Mouse (Mus musculus) heart, postnatal 0 days (tissue): ENCODE measurements around the gene Epn1. TPM values are rescaled to one million over a fixed set of nuclear protein-coding genes. Genes with fewer than 3 reads are reported as not detected.

Source experiments
- ATAC-seq: fragments of 200-750 bp; cut with Nextera tagmentation; 2 replicates; pipeline ENCODE4 v1.8.0; 2017; ENCODE audit warnings: low read depth, moderate number of reproducible peaks, moderate library complexity; ENCODE audit not compliant: insufficient read depth
- DNase-seq: peaks from one replicate; pipeline ENCODE4 v3.0.0-alpha.2; 2016; ENCODE audit warnings: low spot score
- H3K27ac ChIP-seq: fragments of 300-500 bp; sonication (generic); 2 replicates; pipeline ENCODE4 v1.5.1; 2014; ENCODE audit warnings: low read depth, mild to moderate bottlenecking
- H3K27me3 ChIP-seq: fragments of 300-500 bp; sonication (generic); 2 replicates; pipeline ENCODE4 v1.6.1; 2014; ENCODE audit warnings: low read length, mixed read lengths; ENCODE audit not compliant: control insufficient read depth, insufficient read depth
- H3K36me3 ChIP-seq: fragments of 300-500 bp; sonication (generic); replicated peaks from 2 replicates; pipeline ENCODE4 v1.6.1; 2014; ENCODE audit warnings: low read length, mixed read lengths; ENCODE audit not compliant: control insufficient read depth, insufficient read depth
- H3K4me1 ChIP-seq: fragments of 300-500 bp; sonication (generic); 2 replicates; pipeline ENCODE4 v1.6.1; 2014; ENCODE audit warnings: antibody characterized with exemption; ENCODE audit not compliant: control insufficient read depth, insufficient read depth
- H3K4me2 ChIP-seq: fragments of 300-500 bp; sonication (generic); 2 replicates; pipeline ENCODE4 v1.6.1; 2014; ENCODE audit warnings: low read depth, mild to moderate bottlenecking, low read length, moderate library complexity
- H3K4me3 ChIP-seq: fragments of 300-500 bp; sonication (generic); 2 replicates; pipeline ENCODE4 v1.5.1; 2014; ENCODE audit warnings: low read depth, low read length
- H3K9ac ChIP-seq: fragments of 300-500 bp; sonication (generic); replicated peaks from 2 replicates; pipeline ENCODE4 v1.6.1; 2014; ENCODE audit warnings: low read depth, low read length, mixed read lengths
- H3K9me3 ChIP-seq: fragments of 300-500 bp; sonication (generic); replicated peaks from 2 replicates; pipeline ENCODE4 v1.6.1; 2016; ENCODE audit warnings: low read length; ENCODE audit not compliant: control insufficient read depth
- CTCF ChIP-seq: IDR thresholded peaks from 2 replicates; pipeline ENCODE4 v1.5.1; 2016; ENCODE audit warnings: antibody characterized with exemption, control low read depth, low read depth
- EP300 ChIP-seq: IDR thresholded peaks from 2 replicates; pipeline ENCODE4 v1.6.1; 2016; ENCODE audit warnings: antibody characterized with exemption, low read depth
- WGBS: fragments of 180-500 bp; shearing (Covaris S2); extraction: QIAGEN DNeasy Blood & Tissue Kit; methylation state at CpG from one replicate; pipeline ENCODE4 v1.1.7; 2014; 5-methylcytosine and 5-hydroxymethylcytosine counted together
- polyA plus RNA-seq: library from polyadenylated mRNA; unstranded; fragments of >200 nt; fragmentation: Nextera tagmentation; extraction: Ambion mirVana; gene quantifications from 2 replicates; pipeline ENCODE4 v1.2.1, GENCODE M21; 2015
- total RNA-seq: library from RNA; depleted of rRNA; stranded (reverse); fragments of >200 nt; gene quantifications from 2 replicates; pipeline ENCODE4 v1.2.3, GENCODE M21; 2014; ENCODE audit warnings: low replicate concordance; rRNA removed

The Epn1 gene
- total RNA-seq (208 and 236 TPM in 2 replicates), polyA plus RNA-seq (53.0 and 56.4 TPM in 2 replicates)

DNA sequence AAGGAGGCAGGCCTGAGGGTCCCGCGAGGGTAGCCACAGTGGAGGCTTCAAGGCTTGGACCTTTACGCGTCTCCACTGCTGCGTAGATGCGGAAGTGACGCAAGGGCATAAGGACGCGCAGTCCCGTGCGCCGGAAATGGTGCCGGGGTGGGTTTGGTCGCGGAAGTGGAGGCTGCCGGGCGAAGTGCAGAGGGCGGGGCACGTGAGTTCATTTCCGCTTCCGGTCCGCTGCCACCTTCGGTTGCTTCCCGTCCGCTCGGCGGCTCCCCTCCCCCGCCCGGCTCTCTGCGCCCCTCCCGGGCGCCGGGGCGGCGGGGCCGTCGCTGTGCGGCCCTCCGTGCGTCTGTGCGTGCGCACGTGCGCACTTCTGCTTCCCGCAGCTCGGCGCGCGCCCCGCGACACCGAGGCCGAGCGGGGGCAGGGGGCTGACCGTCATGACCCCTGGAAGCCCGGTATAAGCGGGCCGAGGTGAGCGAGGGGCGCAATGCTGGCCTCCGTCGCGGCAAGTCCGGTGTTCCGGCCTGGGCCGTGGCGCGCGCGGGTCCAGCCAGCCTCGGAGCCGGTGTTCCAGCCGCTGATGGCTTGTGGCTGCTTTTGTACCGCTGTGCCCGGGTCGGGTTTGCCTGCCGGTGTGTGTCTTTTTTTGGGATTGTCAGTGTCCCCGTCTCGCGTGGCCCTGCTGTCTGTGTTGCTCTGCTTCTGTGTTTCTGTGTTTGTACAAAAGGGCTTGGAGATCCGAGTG, at the start of gene Epn1:
Gene Epn1, plus strand, starts transcription at position 226 of the 742 bp plus-strand sequence.
- peak within 1 kb of the TSS; percentile 92 for H3K4me3 ChIP-seq
- peaks cover 51% of the 10 kb centered on the region for H3K36me3 ChIP-seq
- H3K4me2 ChIP-seq, result peak within 1 kb of the TSS; percentile 80
- H3K27me3 ChIP-seq, result no peaks in the 10 kb centered on the region
- ATAC-seq (peak; percentile 98), DNase-seq (peak; percentile 96)
- TF ChIP-seq EP300, result peak; percentile 92
- TF ChIP-seq CTCF, result no peak
- peak within 1 kb of the TSS; percentile 95 for H3K9ac ChIP-seq
- peaks cover 16% of the 10 kb centered on the region for H3K4me1 ChIP-seq
- WGBS, result under 1% methylated on average over 81 of the region's 81 CpGs
- no peaks in the 10 kb centered on the region for H3K9me3 ChIP-seq
- H3K27ac ChIP-seq, result peak within 1 kb of the TSS; percentile 97

DNA sequence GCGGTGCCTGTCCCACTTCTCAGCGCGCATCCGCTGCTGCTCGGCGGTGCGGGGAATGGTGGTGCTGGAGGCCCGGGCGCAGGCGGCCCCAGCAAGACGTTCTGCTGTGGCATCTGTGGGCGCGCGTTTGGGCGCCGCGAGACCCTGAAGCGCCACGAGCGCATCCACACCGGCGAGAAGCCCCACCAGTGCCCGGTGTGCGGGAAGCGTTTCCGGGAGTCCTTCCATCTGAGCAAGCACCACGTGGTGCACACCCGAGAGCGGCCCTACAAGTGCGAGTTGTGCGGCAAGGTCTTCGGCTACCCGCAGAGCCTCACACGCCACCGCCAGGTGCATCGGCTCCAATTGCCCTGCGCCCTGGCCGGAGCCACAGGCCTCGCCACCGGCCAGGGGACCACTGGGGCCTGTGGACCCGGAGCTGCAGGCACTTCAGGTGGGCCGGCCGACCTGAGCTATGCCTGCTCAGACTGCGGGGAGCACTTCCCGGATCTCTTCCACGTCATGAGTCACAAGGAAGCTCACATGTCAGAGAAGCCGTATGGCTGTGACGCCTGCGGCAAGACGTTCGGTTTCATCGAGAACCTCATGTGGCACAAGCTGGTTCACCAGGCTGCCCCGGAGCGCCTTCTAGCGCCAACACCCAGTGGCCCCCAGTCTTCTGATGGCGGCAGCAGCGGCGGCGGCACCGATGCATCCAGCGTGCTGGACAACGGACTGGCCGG, 49.3 kb upstream of the Epn1 start:
- Histone ChIP-seq H3K4me1 (no peaks in the 10 kb centered on the region), H3K9me3 (peaks cover 21% of the 10 kb centered on the region)

GRCm38 (mm10) chr7:5031496-5031895, 48.5 kb upstream of the Epn1 start:
- H3K9me3 ChIP-seq, result peaks cover 21% of the 10 kb centered on the region
- whole genome bisulfite sequencing, result 82% methylated on average over 46 of the region's 46 CpGs
- no peak overlapping the region for H3K9ac ChIP-seq
- DNase-seq (no peak), ATAC-seq (no peak)
- no peaks in the 10 kb centered on the region for H3K27me3 ChIP-seq
- no peak for TF ChIP-seq CTCF
- TF ChIP-seq EP300, result no peak
- peaks cover 82% of the 10 kb centered on the region for H3K36me3 ChIP-seq
- H3K4me3 ChIP-seq, result no peak overlapping the region
- no peak overlapping the region for H3K27ac ChIP-seq
- H3K4me1 ChIP-seq, result no peaks in the 10 kb centered on the region
- no peak overlapping the region for H3K4me2 ChIP-seq

More for the DNA sequence above, 49.3 kb upstream of the Epn1 start:
- ATAC-seq, result no peak
- no peak for DNase-seq
- H3K9ac ChIP-seq, result no peak overlapping the region
- no peak for TF ChIP-seq EP300
- TF ChIP-seq CTCF, result no peak
- H3K27me3 ChIP-seq, result no peaks in the 10 kb centered on the region
- H3K4me2 ChIP-seq, result no peak overlapping the region
- WGBS, result 85% methylated on average over 63 of the region's 63 CpGs
- peaks cover 79% of the 10 kb centered on the region for H3K36me3 ChIP-seq
- no peak overlapping the region for H3K4me3 ChIP-seq
- H3K27ac ChIP-seq, result no peak overlapping the region

DNA sequence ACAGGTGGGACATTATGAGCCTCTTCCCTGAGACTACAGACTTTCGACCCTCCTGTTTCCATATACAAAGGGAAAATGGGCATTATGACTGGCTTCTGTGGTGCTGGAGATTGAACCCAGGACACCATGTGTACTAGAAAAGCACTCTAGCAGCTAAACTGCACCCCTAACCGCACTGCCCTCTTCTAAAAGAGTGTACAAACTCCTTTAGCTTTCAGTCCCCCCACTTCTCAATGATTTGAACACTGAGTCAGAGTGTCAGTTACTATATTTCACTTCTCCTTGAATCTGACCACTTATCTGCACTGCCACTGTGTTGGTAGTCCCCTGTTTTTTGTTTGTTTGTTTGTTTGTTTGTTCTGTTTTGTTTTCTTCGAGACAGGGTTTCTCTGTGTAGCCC, 46.2 kb upstream of the Epn1 start, which contains the start of gene 4632433K11Rik:
Gene 4632433K11Rik, plus strand, starts transcription at position 301 of the 400 bp plus-strand sequence.
- no peak for TF ChIP-seq EP300
- TF ChIP-seq CTCF, result no peak
- no peak for ATAC-seq
- Histone ChIP-seq H3K27me3 (no peaks in the 10 kb centered on the region), H3K36me3 (peaks cover 68% of the 10 kb centered on the region), H3K9me3 (peaks cover 21% of the 10 kb centered on the region), H3K4me2 (no peak within 1 kb of the TSS), H3K27ac (no peak within 1 kb of the TSS), H3K4me3 (no peak within 1 kb of the TSS), H3K4me1 (peaks cover 8% of the 10 kb centered on the region), H3K9ac (no peak within 1 kb of the TSS)
- 80% methylated on average over 3 of the region's 3 CpGs for WGBS
- no peak for DNase-seq

DNA sequence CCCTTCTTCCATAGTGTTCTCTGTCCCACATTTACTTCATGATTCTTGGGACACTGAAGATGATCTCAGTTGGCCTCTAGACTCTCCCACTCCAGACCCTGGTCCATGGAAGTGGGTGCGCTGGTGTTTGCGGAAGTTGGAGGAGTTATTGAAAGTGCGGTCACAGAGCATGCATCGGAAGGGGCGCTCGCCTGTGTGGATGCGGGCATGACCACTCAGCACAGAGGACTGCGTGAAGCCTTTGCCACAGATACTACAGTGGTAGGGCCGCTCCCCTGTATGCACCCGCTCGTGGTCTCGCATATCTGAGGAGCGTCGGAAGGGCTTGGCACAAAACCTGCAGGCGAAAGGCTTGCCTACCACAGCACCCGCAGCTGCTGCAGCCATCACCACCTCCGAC, 44.4 kb upstream of the Epn1 start:
- Histone ChIP-seq H3K4me1 (peaks cover 8% of the 10 kb centered on the region), H3K4me3 (no peak overlapping the region), H3K4me2 (no peak overlapping the region), H3K9me3 (peaks cover 11% of the 10 kb centered on the region), H3K9ac (no peak overlapping the region), H3K27me3 (no peaks in the 10 kb centered on the region), H3K36me3 (peaks cover 49% of the 10 kb centered on the region), H3K27ac (no peak overlapping the region)
- TF ChIP-seq CTCF, result no peak
- TF ChIP-seq EP300, result no peak
- DNase-seq (no peak), ATAC-seq (no peak)
- WGBS, result 96% methylated on average over 17 of the region's 17 CpGs
